Mouse (Mus musculus) kidney, postnatal 25 days (tissue): ENCODE measurements around the gene Necap2.

Source experiments
- DNase-seq, 2 experiments: peaks; one replicate each; pipeline ENCODE4 v3.0.0; 2021; ENCODE audit warnings: mixed read lengths in 2 of 2

Gene Necap2

DNA sequence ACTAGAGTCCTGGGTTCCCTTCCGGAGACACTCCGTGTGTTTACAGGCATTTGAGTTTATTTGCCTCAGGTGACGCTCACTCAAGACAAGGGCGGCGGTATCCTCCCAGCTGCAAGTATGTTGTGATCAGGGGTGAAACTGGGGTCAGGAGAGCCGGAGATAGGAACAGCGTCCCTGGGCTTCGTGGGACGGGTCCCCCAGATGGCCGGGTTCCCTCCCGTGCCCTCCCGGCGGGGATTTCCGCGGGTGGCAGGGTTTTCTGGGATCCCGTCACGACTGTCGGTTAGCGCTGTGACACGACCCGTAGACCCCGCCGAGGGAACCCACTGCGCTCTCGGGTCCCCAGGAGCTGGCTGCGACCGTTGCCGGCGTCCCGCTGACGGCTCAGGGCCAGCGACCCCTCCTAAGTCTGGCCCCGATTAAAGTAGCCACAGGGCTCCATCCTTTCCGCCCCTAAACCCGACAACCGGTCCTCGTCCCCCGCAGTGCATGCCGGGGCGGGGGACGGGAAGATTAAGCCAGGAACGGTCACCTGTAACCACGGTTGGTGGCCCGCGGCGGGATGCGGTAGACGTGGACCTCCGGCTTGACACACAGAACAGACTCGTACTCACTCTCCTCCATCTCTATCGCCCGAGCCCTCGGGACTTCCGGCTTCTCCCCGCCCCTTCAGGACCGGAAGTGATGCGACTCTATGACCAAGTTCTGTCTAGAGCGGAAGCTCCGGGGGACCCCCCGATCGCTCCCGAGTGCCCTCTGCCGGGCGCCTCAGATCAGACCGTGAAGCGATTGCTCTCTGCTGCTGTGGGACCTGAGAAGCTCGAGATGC lies at the start of gene Necap2:
TSS of gene Necap2 (minus strand) at position 677 of the 829 bp plus-strand sequence.
- peak; percentile 96 for DNase-seq

DNA sequence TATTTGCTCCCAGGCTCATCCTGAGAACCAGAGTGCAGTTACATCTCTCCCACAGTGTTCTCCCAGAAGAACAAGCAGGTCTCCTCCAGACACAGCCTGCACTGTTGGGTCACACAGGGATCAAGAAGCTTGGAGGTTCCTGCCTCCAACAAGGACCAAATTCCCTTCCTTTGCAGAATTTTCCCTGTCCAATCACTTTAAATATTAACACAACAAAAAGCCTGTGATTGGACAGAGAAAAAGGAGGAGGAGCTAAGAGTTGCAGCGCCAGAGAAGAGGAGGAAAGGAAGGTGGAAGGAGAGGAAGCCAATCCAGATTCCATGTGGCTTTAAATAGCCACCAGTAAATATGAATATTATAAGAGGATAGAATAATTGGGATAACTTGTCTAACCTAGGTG lies 44.9 kb upstream of the Necap2 start:
- no peak for DNase-seq

DNA sequence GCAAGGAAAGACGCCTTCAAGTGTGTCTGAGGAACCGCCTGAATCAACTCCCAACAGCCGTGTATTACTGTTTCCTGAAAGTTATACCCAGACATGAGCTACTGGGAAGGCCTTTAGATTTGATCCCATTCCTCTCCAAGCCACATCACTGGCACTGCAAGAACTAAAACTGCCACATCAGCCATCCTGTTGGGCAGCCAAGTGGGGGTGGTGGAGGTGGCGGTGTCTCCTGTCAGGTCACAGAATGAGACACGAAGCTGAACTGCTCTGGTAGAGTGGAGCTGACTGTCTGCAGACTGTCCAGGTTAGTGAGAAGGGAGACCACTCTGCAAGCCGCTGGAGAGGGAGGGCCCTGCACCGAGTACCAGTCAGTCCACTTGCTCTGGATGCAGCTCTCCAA lies 44.5 kb upstream of the Necap2 start:
- no peak for DNase-seq

DNA sequence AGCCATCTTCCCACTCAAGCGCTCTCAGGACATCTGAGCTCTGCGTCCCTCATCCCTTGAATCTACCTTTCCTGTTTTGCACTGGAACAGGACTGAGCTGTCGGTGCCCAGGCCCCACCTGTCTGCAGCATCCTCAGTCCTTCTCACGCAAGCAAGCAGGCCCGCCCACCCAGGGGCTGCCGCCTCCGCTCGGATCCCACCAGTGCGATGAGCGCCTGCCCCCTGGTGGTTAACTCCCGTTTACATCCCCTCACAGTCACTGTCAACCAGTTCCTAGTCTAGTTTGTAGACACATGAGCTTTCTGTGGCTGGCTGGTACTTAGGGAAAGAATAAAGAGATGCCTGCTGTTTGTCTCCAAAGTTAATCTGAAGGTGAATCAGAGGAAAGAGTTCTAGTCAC lies 42.5 kb upstream of the Necap2 start:
- DNase-seq = peak in 1 of 2 experiments; percentile 61

DNA sequence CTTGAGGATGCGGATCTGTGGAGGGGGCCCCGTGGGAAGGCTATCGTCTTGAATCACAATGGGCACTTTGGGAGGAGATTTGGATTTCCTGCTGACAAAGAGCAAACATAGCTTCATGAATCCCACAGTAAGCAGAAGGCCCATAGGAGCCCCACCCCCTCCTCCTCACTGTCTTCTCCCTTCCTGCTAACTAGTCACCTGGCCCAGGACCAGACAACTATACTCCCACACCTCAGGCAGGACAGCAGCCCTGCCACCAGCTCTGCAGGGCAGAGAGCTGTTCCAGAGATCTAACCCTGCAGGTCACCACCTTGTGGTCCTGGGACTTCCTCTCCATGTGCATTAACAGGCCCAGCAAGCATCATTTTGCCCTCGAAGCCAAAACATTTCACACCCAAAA lies 40.5 kb upstream of the Necap2 start:
- peak; percentile 40 to 65 for DNase-seq

DNA sequence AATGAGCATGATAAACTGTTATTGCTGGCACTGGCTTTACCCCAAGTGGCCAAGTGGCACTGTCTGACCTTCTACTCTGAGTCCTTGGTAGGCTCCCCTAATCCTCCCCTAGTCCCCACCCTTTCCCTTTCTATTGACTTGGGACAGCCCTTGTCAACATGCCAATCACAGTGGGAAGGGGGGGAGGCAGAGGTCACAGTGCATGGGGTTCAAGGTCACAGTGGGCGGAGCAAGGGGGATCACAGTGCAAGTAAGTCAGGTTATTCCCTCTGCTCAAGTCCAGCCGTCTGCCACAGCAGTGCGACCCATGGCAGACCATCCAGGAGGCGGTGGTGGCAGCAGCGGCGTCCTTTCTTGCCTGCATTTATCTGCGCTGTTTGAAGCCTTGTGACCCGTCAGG lies 37.2 kb upstream of the Necap2 start:
- peak in 1 of 2 experiments; percentile 60 for DNase-seq

DNA sequence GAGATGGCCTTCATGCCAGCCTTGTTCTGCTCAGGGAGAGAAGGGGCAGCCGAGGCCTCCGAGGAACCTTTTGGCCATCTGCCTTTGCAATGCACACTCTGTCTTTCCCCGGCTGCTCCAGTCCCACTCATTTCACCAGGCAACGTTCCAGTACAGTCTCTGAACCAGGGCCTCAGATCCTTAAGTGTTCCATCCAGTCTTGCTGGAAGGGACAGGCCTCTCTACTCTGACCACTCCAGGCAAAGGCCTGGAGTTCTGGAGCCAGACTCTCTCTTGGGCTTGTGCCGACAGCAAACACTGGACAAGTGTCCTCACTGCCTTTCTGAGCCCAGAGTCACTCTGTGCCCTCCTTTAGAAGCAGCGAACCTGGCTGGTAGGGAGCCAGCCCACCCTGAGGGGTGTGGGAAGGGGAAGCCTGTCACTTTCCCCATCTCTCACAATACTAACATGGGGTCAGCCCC lies 36.4 kb upstream of the Necap2 start:
- DNase-seq = no peak

DNA sequence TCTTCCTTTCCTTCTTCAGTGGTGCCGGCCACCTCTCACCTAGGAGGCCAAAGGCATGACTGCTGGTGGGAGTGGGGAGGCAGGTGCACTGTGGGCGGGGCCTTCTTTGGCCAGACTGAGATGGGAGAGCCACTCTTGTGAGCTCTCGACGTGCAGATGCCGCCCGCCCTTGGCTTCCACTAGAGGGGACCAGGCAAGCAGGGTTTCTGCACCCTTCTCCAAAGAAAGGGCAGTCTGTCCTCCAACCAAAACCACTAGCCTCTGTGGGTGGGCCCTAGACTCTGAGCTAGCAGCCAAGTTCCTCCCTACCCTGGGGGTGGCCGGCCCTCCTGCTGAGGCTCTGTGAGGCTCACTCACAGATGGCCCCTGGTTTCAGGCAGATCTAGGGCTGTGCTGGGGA lies 35.7 kb upstream of the Necap2 start:
- peak in 1 of 2 experiments; percentile 48 for DNase-seq

DNA sequence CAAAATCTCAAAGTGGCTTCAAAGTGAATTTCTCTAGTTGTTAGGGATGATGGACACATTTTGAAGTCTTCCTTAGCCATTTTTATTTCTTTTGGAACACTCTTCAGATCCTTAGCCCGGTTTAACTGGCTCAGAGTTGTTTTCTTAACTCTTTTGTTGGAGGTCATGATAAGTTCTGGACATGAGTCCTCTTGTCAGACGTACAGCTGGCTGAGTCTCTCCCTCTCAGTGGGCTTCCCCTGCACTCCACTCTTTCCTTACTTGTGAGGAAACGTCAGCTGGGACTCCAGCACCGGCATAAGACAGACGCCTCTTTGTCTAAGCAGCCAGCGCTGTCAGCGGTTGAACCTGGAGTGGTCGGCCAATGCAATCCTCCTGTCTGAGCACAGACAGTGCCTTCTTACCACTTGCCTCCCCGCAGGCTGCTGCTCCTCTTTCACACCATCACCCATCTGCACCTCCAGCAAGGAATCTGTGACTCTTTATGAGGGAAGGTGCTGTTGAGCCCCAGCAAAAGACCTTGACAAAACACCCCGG lies 30.1 kb upstream of the Necap2 start:
- no peak for DNase-seq

DNA sequence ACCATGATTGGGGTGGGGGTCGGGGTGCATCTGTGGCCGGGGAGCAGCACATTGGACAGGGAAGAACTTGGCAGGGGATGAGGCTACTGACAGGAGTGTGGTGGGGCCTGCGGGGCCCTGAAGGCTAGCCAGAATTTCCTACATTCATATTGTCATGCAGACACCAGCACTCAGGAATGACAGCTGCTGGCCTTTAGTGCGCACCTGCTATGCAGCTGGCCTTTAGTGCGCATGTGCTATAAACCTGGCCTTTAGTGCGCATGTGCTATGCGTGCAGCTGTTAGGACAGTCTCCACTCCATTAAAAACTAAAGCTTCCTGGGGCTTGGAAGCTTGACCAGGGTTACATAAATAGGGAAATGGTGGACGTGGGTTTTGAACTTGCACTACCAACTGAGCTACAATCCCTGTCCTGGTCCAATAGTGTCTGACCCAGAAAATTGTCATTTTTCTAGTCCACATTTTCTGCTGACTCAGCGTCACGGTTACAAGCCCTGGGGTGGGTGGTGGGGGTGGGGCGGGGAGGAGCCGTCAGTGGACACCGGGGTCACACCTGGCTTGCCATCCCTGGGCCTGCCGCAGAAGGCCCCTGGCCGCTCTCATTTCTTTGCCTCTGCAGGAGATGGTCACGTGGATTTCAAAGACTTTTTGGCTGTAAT lies 28.5 kb upstream of the Necap2 start:
- DNase-seq = no peak

DNA sequence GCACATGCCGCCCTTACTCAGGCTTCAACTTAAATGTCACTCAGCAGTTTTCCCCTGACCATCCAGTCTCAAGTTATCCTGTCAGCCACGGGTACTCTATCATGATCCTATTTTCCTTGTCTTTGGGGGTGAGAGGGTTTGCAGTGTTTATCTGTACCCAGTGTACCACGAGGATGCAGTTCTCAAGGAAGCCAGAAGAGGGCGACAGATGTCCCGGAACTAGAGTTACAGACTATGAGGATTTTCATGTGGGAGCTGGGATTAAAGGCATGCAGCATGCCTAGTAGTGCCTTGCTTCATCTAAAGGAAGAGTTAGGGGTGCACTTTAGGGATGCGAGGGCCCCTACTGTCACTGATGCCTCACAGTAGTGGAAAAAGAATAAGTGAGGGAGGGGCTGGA lies 23.7 kb upstream of the Necap2 start:
- DNase-seq = peak; percentile 46 to 63

DNA sequence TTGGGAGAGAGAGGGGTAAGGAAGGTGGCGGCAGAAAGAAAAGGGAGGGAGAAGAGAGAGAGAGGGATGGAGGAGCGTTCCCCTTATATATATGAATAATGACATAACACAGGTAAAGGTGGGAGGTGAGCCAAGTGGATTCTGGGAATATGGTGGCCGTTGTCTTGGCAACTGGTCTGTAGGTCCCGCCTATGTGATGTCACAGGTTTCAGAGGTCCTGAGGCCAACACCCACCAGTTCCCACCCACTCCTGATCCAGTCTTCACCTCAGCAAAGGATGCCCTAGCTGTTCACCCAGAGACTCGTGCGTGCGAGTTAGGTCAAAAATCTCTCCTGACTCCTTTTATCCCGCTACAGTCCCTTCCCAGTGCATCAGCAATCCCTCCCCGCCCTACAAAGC lies 23.1 kb upstream of the Necap2 start:
- no peak for DNase-seq

DNA sequence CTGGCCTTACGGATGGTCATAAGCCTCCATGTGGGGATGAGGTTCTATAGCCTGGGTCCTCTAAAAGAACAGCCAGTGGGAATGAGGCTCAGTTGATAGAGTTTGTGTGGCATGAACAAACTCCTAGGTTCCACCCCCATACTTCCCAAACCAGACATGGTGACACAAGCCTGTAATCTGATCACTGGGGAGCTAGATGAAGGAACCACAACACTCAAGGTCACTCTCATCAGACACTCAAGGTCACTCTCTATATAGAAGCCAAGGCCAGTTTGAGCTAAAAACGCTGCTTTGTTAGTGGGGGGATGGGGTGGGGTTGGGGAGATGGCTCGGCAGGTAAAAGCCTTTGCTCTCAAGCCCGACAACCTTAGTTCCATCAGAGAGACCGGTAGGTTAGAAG lies 21.8 kb upstream of the Necap2 start:
- DNase-seq = no peak

DNA sequence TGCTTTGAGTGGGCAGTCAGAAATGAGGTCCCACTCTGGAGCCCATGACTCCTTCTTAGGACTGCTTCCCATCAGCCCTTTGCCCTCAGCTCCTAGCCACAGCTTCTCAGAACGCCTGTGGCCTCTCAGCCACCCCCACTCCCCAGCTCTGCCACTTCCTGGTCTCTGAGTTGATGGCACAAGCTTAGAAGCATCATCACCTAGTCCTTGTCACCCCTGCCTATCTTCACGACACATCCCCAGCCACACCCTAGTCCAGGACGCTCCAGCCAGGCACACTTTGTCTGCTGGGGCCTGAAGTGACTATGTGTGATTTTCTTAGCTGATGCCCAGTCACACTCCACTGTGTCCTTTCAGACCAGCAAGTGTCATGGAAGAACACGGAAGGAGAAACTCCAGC lies 20.8 kb upstream of the Necap2 start:
- DNase-seq = no peak

DNA sequence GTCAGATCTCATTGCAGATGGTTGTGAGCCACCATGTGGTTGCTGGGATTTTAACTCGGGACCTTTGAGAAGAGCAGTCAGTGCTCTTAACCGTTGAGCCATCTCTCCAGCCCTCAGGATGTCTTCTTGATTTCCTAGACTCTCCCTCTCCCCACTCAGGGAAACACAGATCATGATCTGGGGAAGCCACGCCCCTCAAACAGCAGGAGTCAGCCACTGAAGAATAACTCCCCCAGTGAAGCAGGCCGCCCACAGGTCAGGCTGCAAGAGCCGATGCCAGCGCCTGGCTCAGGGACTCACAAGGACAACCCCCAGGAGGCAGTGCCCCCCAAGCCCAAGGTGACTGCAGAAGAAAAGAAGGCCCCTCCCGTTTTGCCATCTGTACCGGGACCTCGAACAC lies 18.6 kb upstream of the Necap2 start:
- no peak for DNase-seq

DNA sequence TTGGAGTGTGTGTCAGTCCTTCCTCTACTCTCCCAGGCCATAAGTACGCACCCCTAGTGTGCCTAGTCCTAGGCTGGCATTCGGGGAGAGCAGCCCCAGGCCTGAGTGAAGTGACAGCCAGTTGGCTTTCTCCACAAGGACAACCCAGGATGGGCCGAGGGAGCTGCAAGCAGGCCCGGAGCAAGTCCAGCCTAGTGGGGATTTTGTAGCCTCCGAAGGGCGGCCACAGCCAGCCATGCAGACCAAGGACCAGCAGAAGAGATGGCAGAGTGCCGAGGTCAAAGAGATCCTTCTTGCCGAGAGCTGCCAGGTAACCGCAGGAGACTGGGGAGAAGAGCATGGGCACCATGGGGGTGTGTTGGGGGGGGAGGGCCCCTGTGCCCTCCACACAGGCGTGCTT lies 16.9 kb upstream of the Necap2 start:
- peak; percentile 52 to 73 for DNase-seq

DNA sequence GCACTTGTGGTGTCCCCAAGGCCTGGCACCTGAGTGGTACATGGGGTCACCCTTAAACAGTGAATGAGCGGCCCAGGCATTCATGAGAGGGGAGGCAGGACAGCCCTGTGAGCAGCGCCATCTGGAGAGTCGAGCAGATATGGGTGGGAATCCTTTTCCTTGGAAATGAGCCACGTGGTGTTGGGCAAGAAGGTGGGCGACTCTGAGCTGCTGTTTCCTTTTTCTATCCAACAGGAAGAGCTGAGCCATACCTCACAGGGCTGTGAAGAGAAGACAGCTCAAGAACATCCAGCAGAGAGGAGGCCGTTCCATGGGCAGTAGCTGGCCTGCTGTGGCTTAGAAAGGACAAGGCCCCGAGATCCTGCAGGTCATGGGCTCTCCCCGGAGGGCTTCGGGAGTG lies 10.6 kb upstream of the Necap2 start:
- no peak for DNase-seq

DNA sequence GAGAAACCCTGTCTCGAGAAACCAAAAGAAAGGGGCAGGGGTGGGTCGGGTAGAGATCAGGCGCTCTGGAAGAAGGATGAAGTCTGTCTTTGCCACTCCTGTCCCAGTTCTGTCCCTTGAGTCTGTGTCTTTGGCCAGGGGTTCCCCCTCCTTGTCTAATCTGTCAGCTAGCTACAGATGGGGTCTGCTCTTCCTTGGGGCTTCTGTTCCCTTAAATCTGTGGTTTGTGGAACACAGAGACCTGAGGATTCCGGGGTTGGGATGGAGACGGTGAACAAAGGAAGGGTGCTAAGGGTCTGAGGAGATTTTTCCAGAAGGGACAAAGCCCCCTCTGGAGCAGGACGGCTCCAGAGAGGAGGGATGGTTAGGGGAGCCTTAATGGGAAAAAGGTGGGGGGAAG lies 9.9 kb upstream of the Necap2 start, which contains the start of gene Spata21:
TSS of gene Spata21 (plus strand) at position 301 of the 400 bp plus-strand sequence.
- no peak for DNase-seq

DNA sequence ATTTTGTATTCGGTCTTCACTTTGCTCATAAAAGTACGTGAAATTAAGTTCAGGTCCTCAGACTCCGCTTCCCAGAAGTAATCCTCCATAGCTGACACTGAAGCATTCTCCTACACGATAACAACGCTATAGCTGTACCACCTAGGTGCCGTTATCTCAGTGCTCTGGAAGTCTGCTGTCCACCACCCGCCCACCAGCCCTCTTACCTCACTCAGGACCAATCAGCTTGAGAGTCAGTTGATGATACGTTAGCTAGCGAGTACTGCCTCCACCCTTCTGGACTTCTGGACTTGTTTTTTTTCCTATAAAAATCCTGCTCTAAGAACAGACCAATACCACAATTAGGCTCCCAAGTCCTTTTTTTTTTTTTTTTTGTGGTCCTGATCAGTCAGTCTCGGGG lies 8.7 kb upstream of the Necap2 start:
- peak in 1 of 2 experiments; percentile 39 for DNase-seq

DNA sequence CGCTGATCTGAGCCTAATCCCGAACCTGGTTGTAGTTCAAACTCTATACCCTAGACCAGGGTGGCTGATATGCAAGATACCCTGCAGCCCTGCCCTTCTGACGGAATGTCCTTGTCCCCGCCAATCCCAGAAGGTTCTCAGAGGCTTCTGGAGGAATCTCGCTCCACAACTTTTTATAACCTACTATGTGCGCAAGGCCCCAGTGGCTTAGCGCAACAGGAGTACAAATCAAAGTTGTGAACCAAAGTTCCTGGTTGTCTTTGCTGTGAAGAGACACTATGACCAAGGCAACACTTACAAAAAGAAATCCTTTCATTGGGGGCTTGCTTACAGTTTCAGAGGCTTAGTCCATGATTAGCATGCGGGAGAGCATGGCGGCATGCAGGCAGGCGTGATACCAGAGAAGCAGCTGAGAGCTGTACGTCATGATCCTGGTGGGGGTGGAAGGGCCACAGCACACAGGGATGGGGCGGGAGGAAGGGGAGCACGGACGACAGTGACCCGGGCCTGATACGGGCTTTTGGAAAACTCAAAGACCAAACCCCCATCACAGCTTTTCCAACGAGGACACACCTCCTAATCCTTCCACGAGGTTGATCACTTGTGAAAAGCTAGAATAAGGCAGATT lies 467 bp upstream of the Necap2 start:
- DNase-seq = peak in 1 of 2 experiments; percentile 29

DNA sequence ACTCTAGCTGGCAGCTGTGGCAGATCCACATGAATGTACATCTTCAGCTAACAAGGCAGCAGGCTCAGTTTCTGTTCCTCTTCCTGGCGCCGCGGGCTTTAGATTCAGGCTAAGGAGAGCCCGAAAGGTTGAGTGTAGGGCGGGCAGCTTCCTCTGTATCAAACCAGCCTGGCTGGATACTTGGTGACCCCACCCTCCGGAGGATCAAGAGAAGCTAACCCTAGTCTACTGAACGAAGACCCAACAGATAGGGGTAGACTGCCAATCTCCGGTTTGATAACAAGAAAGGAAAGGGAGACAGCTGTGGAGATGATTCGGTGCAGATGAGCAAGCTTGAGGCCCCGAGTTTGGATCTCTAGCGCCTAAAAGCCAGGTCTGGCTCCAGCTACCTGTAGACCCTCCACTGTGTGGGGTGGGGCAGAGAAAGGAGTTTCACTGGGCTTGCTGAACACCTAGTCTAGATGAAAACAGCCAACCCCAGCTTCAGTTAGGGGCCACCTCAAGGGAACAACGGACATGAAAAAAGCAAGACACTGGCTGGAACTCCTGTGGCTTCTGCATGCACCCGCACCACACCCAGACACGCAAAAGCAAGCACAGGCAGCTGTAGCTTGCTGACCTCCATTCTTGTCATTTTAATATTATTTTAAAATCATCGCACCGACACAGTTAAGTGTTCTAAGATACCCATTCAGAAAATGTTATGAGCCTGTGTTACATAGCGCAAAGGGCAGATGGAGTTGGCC lies 1.2 kb downstream of the Necap2 start:
- DNase-seq = peak in 1 of 2 experiments; percentile 35

DNA sequence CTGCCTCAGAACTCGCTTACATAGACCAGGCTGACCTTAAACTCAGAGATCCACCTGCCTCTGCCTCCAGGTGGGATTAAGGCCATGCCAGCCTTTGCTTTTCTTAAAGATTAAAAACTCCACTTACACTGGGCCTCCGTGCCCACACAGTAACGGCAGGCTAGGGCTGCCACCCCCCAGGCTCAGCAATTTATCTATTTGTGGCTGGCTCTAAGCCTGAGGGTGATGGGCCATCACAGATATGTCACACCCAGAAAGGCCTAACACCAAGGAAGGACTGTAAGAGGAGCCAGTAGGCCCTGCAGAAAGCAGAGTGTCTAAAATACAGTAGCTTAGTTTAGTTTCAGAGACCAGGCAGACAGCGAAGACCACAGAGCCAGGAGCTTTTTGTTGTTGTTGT lies 4.0 kb downstream of the Necap2 start:
- DNase-seq = peak in 1 of 2 experiments; percentile 26

DNA sequence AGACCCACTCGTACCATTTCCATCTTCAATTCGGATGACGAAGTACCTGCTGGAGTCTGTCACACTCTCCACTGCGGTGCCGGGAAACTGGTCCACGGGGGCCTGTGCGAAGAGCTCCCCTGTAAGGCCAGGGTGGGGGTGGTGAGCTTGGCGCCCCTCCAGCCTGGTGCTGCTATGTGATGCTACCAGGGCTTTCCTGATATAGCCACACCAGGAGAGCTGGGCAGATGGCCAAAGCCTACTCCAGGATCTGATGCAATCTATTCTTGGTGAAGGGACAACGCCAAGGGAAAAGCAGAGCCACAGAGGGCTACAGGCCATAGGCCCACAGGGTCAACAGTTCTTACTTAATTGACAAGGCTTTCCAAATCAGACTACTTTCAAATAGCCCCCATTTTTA lies 4.5 kb downstream of the Necap2 start:
- DNase-seq = peak; percentile 58
